Mouse (Mus musculus) gastrocnemius, postnatal 14 days (tissue): ENCODE measurements around the gene Pdgfra. TPM values are rescaled to one million over a fixed set of nuclear protein-coding genes. Genes with fewer than 3 reads are reported as not detected.

ENCODE experiments used
- DNase-seq: peaks from one replicate; pipeline ENCODE4 v3.0.0; 2021; ENCODE audit warnings: mixed read lengths
- intact Hi-C: fragments of 180-260 bp; cut with DNase I; formaldehyde crosslinking; loops from one replicate; pipeline ENCODE4 v1.15.1; 2025; ENCODE audit warnings: low total_unique reads
- total RNA-seq, 2 experiments: library from RNA; stranded (reverse); gene quantifications; 2 replicates each; pipeline ENCODE4 v1.2.3; 2021

Pdgfra gene
- total RNA-seq, 2 experiments from 2014 or later = 38.7 to 41.4 TPM

DNA sequence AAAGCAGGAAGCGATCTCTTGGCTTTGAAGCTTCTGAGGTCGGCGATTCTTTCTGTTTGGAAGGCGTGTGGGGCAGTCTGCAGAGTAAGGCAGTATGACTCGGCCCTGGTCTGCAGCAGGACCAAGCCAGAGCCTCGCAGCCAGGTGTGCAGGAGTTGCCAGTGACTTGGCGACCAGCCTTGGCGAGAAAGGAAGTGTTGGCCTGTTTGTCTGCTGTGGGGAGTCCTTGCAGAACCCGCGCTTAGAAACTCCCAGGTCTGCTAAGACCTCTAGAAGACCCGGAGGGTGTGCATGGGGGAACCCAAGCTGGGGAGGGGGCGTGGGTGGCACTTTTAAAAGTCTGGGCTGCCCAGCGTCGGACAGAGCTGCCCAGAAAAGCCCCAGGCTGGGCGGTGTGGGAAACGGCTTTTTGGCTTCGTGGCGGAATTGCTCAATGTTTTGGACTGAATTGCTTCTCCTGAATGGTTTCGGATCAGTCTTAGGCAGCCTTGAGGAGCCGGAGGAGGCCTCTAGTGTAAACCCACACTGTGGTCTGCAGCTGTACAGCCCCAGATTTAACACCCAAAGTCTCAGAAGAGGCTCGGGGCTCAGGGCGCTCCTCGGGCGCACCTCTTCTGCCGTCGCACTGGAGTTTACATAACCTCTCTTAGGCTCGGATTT lies 2.0 kb downstream of the Pdgfra start:
- intact Hi-C loops = loop anchor here (10.0 kb wide), 1 partner anchor 509 kb away; no protein-coding TSS in a partner anchor
- peak; percentile 60 for DNase-seq

- DNase-seq = peak; percentile 62
These were observed 2.6 kb downstream of the Pdgfra start for GRCm38 (mm10) chr5:75154621-75155235.

GRCm38 (mm10) chr5:75155281-75155680 lies 3.2 kb downstream of the Pdgfra start:
- intact Hi-C loops = loop anchor here (5.0 to 10.0 kb wide), 3 partner anchors 358 to 843 kb away; no protein-coding TSS in a partner anchor
- DNase-seq = no peak

More at GRCm38 (mm10) chr5:75154621-75155235, 2.6 kb downstream of the Pdgfra start:
- intact Hi-C loops = loop anchor here (5.0 to 10.0 kb wide), 3 partner anchors 357 to 842 kb away; no protein-coding TSS in a partner anchor

- DNase-seq = peak; percentile 87
These were observed 3.9 kb downstream of the Pdgfra start for GRCm38 (mm10) chr5:75155741-75156553.

GRCm38 (mm10) chr5:75156554-75157036 lies 4.5 kb downstream of the Pdgfra start:
- no peak for DNase-seq
- intact Hi-C loops = loop anchor here (5.0 to 10.0 kb wide), 3 partner anchors 359 to 844 kb away; no protein-coding TSS in a partner anchor

More at GRCm38 (mm10) chr5:75155741-75156553, 3.9 kb downstream of the Pdgfra start:
- intact Hi-C loops = loop anchor here (5.0 to 10.0 kb wide), 3 partner anchors 359 to 844 kb away; no protein-coding TSS in a partner anchor

- intact Hi-C loops = loop anchor here (5.0 to 10.0 kb wide), 3 partner anchors 360 to 845 kb away; no protein-coding TSS in a partner anchor
- DNase-seq = no peak
These were observed 4.9 kb downstream of the Pdgfra start for GRCm38 (mm10) chr5:75157038-75157437.

GRCm38 (mm10) chr5:75160530-75161170 lies 8.6 kb downstream of the Pdgfra start:
- no peak for DNase-seq
- intact Hi-C loops = no loop called here

DNA sequence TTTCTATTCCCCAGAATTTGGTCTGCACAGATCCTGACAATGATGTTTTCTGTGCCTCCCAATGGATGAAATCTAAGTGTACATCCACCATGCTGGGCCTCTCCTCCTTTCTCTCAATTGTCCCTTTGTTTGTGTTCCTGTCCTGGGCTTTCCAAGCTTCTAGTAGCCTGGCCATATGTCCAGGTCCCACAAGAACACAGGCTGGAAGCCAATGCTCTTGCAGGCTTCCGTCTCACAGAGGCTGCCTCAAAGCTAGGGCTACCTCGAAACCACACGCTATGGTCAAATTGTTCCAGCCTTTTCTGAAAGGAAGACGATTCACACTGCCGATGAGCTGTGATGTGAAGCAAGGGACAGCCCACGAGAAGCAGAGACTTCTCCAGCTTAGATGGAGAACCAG lies 9.5 kb downstream of the Pdgfra start:
- intact Hi-C loops = no loop called here
- no peak for DNase-seq

- no peak for DNase-seq
- intact Hi-C loops = no loop called here
These were observed 11.3 kb downstream of the Pdgfra start for GRCm38 (mm10) chr5:75163289-75163951.

DNA sequence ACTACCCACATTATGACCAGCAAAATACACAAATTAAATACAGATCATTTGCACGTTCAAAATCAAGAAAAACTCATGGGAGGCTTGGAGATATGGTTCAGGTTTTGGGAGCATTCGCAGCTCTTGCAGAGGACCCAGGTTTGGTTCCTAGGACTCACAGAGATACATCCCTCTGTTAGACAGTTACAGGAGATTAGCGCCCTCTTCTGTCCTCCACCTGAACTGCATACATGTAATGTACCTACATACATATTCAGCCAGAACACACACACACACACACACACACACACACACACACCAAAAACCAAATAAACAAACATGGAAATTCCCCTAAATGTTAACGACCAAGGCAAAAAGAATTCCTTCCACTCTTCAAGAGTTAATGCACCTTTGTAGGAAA lies 12.6 kb downstream of the Pdgfra start:
- DNase-seq = no peak
- intact Hi-C loops = no loop called here

- intact Hi-C loops = no loop called here
- no peak for DNase-seq
These were observed 17.7 kb downstream of the Pdgfra start for GRCm38 (mm10) chr5:75169837-75170236.

GRCm38 (mm10) chr5:75171859-75172258 lies 19.8 kb downstream of the Pdgfra start:
- no peak for DNase-seq
- intact Hi-C loops = no loop called here

DNA sequence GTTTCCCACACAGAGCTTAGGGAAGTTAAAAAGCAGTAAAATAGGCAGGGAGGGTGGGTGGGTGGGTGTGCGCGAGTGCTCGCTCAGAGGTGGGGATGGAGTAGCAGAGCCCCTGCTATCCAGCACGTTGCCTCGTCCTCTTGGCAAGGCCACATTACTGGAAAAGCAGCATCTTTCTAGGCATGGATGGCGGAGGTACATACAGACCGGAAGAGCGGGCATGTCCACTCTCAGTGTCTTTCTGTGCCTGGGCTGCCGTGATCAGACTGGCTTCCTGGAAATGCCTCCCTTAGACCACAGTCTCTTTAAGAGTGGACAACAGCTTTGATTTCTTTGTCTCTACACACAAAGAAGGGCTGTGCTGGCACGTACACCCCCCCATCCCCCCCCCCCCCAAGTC lies 27.2 kb downstream of the Pdgfra start:
- intact Hi-C loops = no loop called here
- no peak for DNase-seq

- no peak for DNase-seq
- intact Hi-C loops = no loop called here
These were observed 27.7 kb downstream of the Pdgfra start for GRCm38 (mm10) chr5:75179726-75180290.

GRCm38 (mm10) chr5:75183653-75184052 lies 31.6 kb downstream of the Pdgfra start:
- intact Hi-C loops = no loop called here
- no peak for DNase-seq

- DNase-seq = no peak
- intact Hi-C loops = no loop called here
These were observed 32.0 kb downstream of the Pdgfra start for GRCm38 (mm10) chr5:75184112-75184511.

DNA sequence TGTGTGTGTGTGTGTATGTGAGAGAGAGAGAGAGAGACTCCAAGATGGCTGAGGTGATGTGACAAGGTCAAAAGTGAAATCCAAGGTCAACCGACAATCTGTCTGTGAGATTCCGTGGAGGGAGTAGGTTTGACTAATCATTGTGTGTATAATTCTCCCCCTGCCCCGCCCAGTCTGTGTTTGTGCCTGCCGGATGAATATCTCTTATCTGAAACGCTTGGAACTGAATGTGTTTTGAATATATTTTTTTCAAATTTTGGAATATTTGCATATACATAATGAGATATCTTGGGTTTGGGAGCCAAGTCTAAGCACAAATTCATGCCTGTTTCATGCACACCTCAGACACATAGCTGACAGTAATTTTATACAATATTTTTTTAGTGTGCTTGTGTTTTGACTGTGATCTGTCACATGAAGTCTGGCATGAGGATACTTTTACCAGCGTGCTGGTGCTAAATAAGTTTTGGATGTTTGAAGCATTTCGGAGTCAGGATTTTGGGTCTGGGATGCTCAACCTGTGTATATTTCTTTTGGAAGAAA lies 32.7 kb downstream of the Pdgfra start:
- intact Hi-C loops = no loop called here
- no peak for DNase-seq

GRCm38 (mm10) chr5:75185584-75185983 lies 33.5 kb downstream of the Pdgfra start:
- intact Hi-C loops = no loop called here
- no peak for DNase-seq
